Mouse (Mus musculus) thymus, postnatal 4 days (tissue): ENCODE data around the gene Cdk14.

ENCODE experiments used
- DNase-seq: peaks from one replicate; pipeline ENCODE4 v3.0.0; 2021

Cdk14 gene

DNA sequence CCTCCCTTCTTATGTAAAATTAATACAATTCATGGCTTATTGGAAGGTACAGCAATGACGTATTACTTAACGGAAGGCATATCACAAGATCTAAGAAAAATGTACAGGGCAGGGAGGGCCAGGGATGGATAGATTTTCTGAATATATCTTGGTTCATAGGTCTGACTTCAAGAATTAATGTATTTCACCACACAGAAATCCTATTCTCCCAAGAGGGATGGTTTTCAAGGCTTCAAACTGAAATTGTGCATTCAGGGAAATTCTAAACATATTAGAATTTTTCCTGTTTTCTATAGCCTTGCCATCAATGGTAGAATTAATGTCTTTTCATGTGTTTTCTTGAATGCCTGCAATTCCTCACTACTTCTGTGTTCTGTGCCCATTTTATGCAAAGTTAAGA is 593.2 kb downstream of the Cdk14 start:
- no peak for DNase-seq

DNA sequence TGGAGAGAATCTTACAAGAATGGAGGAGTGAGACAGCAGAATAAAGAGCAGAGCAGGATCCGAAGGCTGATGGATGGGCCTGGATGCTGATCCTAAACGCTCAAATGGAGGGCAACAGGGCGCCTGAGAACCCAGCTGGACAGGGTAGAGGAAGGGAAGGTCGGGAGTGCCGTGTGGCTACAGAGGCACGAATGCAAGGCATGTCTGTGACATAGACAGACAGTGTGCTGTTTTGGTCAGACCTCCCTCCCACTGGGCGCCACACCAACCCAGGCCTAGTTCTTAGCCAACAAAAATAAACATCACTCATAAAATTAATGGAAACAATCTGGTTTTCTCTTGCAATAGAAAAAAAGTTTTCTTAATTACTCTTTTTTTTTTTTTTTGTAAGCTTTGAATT is 594.2 kb downstream of the Cdk14 start:
- DNase-seq, result no peak

GRCm38 (mm10) chr5:4825076-4825475 is 595.0 kb downstream of the Cdk14 start:
- no peak for DNase-seq

DNA sequence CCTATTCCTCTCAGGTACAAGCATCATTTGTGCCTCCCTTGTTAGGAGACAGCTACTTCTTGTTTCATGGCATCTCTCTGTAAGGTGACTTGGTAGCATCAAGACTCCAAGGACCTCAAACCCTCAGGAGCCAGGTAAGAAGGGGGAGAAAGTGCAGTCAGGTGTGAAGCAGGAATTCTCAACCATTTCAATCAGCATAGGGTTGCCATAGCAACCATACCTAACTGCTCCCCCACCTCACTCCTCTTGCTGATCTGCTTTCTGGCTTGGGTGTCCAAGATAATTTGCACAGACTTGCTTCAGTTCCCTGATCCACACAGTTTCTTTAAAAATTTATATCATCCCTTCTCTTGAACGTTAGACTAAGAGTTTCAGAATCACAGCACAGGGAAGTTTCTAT is 595.9 kb downstream of the Cdk14 start:
- DNase-seq, result no peak

DNA sequence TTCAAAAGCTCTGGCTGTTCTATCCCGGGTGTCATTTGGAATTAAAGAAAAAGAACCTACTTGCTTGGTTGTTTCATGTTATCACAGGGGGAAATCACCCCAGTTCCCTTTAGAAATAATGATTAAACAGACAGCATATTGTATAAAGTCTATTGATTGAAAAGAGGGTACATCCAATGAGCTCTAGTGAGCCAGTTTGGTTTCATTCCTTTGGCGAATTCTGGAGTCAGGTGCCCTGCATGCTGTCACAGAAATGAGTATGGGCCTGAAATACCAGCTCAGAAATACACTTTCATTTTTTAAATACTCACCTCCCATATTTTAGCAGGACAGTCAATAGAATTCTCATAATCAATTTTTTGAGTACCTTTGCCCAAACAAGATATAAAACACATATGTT is 598.1 kb downstream of the Cdk14 start:
- DNase-seq, result no peak

- DNase-seq, result no peak
These were observed 598.7 kb downstream of the Cdk14 start for GRCm38 (mm10) chr5:4821368-4821771.

- no peak for DNase-seq
These were observed 603.1 kb downstream of the Cdk14 start for GRCm38 (mm10) chr5:4816981-4817380.

DNA sequence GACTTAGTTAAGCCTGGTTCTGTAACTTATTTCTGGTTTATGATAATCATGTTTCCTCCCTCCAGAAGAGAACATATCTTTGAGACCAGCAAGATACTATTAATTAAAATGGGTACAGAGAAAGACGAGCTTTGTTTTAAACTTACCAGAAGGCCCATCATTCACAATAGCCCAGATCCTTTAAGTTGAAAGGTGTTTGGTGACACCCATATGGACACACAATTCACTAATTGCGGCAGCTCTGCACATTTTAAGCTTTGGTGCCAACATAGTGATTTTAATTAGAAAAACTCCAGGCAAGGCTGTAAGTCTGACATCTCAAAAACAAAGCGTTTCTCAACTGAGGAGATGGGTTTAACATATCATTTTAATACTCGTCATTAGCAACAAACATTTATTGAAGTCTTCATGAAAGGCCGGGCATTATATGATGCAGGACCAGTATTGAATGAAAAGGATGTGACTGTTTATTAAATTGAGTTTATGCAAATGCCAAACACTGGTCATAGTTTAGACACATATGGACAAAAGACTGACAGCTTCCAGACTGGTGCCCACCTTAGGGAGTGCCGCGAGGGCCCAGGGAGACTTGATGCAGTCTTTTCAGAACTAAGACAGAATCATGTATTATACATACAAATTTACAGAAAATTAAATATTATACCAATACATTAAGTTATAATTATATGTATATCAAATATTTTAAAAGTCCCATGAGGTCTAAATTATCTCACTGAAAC is 605.5 kb downstream of the Cdk14 start:
- DNase-seq, result no peak

GRCm38 (mm10) chr5:4813357-4813756 is 606.8 kb downstream of the Cdk14 start:
- no peak for DNase-seq

DNA sequence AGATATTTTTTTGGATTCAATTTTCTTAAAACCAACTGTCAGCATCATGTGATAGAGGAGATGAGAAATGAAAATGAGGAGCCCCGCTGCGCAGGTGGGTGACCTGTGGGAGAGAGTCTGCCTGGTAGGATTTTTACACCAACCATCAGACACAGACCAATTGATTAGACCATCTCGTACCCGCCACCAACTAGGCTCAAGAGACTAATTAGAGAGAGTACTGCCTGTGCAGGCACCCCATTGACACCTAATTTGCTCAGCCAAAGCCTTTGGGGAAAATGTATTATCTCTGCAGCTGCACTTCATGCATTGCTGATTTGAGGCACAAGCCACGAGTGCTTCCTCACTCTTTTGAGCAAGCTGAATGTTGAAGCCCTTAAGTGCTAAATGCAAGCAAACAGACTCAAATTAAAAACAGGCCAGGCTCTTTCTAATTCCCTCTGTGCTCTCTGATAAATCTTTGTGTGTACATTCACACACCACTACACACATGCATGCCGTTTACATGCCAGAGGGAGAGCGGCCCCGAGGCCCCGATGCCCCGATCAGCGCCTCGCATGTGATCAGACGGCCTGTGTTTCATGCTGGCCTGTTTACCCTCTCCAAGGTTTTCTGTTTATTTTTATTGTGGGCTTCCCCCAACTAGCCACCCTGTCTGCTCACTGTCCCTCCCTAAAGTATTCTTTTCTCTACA is 607.9 kb downstream of the Cdk14 start:
- DNase-seq, result no peak

- DNase-seq, result no peak
These were observed 614.9 kb downstream of the Cdk14 start for GRCm38 (mm10) chr5:4805228-4805627.

DNA sequence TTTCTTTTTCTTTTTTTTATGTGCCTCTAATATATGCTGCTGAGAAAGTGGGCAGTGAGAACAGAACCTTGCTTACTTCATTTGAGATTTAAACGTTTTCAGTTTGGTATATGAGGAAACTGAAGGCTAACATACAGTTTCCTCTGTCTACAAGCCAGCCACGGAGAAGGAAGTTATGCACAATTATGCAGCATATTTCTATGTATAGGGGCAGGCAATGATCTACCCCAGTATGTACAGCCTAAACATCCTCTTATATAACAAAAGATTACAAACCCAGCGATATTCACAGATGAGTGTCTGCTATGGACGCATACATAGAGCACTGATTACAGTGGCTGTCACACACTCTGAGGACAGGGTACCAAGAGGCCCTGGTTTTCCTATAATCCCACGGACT is 616.4 kb downstream of the Cdk14 start:
- DNase-seq, result no peak

DNA sequence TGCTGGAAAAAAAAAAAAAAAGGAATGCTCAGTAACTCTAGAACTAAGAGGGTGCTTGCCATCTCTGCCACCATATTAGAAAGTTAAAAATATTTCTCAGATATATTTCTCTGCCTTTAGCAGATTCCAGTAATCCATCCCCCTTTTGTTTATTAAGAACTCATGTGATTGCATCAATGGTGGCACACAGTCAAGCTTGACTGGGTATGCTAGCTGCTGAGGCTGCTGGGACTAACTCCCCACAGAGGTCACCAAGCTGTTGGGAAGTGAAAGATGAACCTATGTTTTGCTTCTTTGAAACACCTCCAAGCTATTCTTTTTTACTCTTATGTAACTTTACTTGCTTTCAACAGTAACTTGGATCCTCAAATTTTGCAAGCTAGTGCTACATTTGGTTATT is 618.1 kb downstream of the Cdk14 start:
- DNase-seq, result no peak

GRCm38 (mm10) chr5:4801096-4801850 is 618.8 kb downstream of the Cdk14 start:
- DNase-seq, result no peak

GRCm38 (mm10) chr5:4791219-4791618 is 628.9 kb downstream of the Cdk14 start:
- DNase-seq, result no peak

GRCm38 (mm10) chr5:4790265-4790664 is 629.8 kb downstream of the Cdk14 start:
- DNase-seq, result no peak

GRCm38 (mm10) chr5:4788484-4788883 is 631.6 kb downstream of the Cdk14 start:
- no peak for DNase-seq

DNA sequence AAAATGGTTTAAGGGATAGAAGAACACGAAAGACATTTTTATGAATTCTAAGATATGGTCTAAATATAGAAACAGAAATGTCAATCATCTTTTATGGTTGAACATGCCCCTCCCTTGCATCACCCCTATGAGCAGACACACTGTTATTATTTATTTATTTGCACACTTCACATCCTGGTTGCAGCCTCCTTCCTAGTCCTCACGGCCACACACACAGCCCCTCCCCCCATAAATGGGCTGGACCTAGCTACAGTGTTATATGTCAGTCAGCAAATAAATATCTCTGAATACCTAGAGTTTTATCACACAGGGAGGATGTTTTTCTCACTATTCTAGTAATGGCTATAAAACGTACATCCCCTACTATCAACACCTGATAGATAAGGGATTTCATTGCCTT is 633.3 kb downstream of the Cdk14 start:
- DNase-seq, result no peak

- no peak for DNase-seq
These were observed 641.8 kb downstream of the Cdk14 start for GRCm38 (mm10) chr5:4778274-4778673.

GRCm38 (mm10) chr5:4776495-4776894 is 643.6 kb downstream of the Cdk14 start:
- DNase-seq, result no peak

DNA sequence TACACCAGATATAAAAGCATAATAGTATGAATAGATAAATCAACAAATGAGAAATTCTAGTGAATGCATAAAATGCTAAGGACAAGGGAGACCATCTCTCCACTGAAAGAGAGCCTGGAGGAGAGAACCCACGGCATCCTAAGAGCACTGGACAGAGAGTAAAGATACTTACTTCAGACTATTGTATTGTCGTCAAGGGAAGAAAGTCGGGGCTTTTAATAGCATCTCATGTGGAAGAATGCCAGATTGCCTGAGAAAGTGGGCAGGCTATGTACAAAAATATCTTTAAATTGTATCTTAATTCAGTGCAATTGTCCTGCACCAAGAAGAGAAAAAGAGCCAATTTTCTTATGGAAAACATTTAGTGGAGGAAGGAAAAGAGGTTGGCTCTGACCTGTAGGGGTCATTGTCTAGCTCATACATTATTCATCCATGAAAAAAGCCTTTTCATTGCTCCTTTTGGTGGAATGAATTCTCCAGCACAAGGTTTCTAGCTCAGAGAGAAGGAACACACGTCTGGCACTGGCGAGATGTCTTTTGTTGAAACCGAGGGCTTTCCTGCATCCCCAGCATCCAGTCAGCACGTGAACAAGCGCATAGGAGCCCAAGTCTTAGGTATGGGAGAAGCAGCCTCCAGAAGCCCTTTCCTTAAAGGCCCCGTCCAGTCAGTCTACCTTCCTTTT is 646.9 kb downstream of the Cdk14 start:
- DNase-seq, result no peak

DNA sequence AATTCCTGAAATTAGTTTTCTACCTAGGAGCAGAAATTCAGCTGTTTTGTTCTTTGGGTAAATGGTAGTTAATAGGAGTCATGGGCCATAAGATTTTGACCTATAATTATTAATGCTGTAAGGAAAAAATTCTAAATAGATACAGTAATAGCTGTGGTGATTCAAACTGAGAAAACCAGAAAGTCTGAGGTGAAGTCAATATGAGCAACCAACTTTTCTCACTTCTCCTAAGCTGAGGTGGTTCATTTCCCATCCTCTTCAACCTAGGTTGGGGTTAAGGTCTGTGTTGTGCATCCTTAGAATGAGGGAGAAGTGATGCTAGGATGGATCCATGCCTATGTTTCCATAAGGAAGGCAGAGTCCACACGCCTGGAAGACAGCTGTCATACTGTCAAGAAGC is 649.5 kb downstream of the Cdk14 start:
- DNase-seq, result no peak

GRCm38 (mm10) chr5:4767896-4768295 is 652.2 kb downstream of the Cdk14 start:
- DNase-seq, result no peak
